Mouse (Mus musculus) CH12.LX (cell line): Measurements from ENCODE around the gene Itgal. TPM values are rescaled to one million over a fixed set of nuclear protein-coding genes. Genes with fewer than 3 reads are reported as not detected.
A peak's percentile ranks its signal among the peaks of the same experiment; 100 is the strongest.

ENCODE experiments used
- DNase-seq: peaks from one replicate; pipeline ENCODE4 v3.0.0-alpha.2; 2013; ENCODE audit errors: extremely low read depth
- H3K27ac ChIP-seq: 2 replicates; pipeline ENCODE4 v1.5.1; 2012; ENCODE audit warnings: low read depth, mild to moderate bottlenecking, control low read depth, moderate library complexity; ENCODE audit not compliant: insufficient read depth
- H3K27me3 ChIP-seq: replicated peaks from 2 replicates; pipeline ENCODE3; 2012; ENCODE audit warnings: inconsistent platforms
- H3K36me3 ChIP-seq, 2 experiments: replicated peaks in 1 of 2; 2 replicates each; pipeline versions ENCODE3 to v1.6.1; 2012; ENCODE audit warnings: inconsistent platforms in 1 of 2, low read length in 1 of 2, mild to moderate bottlenecking in 1 of 2, mixed read lengths in 1 of 2, moderate library complexity in 1 of 2; ENCODE audit not compliant: control insufficient read depth in 1 of 2, insufficient read depth in 1 of 2
- H3K4me1 ChIP-seq, 2 experiments: 2 replicates each; pipeline ENCODE4 v1.6.1; 2012; ENCODE audit warnings: inconsistent platforms in 1 of 2, moderate library complexity in 1 of 2; ENCODE audit not compliant: insufficient read depth in 2 of 2, control insufficient read depth in 1 of 2
- H3K4me2 ChIP-seq: 2 replicates; pipeline ENCODE4 v1.6.1; 2012; ENCODE audit warnings: low read depth, mild to moderate bottlenecking, control low read depth; ENCODE audit not compliant: poor library complexity, insufficient read depth, severe bottlenecking
- H3K4me3 ChIP-seq, 3 experiments: fragments of 150-350 bp in 1 of 3; sonication (generic) in 1 of 3; replicated peaks in 1 of 3; 2 replicates each; pipeline versions ENCODE3 to v1.5.1; 2011 to 2012; ENCODE audit warnings: low read depth in 2 of 3, low read length in 2 of 3, mild to moderate bottlenecking in 2 of 3, moderate library complexity in 2 of 3, control low read depth in 1 of 3, improper control_type of control experiment in 1 of 3, inconsistent platforms in 1 of 3, mixed read lengths in 1 of 3; ENCODE audit not compliant: poor library complexity in 1 of 3
- H3K79me2 ChIP-seq: replicated peaks from 2 replicates; pipeline ENCODE4 v1.6.1; 2012; ENCODE audit warnings: mild to moderate bottlenecking, moderate library complexity; ENCODE audit not compliant: control insufficient read depth, poor library complexity, insufficient read depth, severe bottlenecking; ENCODE audit errors: extremely low read depth
- H3K9ac ChIP-seq: 2 replicates; pipeline ENCODE4 v1.6.1; 2012; ENCODE audit warnings: low read depth, mild to moderate bottlenecking, control low read depth, moderate library complexity; ENCODE audit not compliant: insufficient read depth
- H3K9me3 ChIP-seq: replicated peaks from 2 replicates; pipeline ENCODE3; 2012; ENCODE audit warnings: low read length, inconsistent platforms, mixed read lengths
- CTCF ChIP-seq, 2 experiments: IDR thresholded peaks in 1 of 2; conservative IDR thresholded peaks in 1 of 2; 2 replicates each; pipeline ENCODE4 v1.5.1; 2011 to 2012; ENCODE audit warnings: low read depth in 2 of 2, low read length in 2 of 2, improper control_type of control experiment in 1 of 2, inconsistent platforms in 1 of 2, mild to moderate bottlenecking in 1 of 2, moderate library complexity in 1 of 2
- ELF1 ChIP-seq: IDR thresholded peaks from 2 replicates; pipeline ENCODE4 v1.6.1; 2014; ENCODE audit warnings: low read depth, mild to moderate bottlenecking, inconsistent platforms, low read length, improper control_type of control experiment
- EP300 ChIP-seq: IDR thresholded peaks from 2 replicates; pipeline ENCODE4 v1.6.1; 2011; ENCODE audit warnings: low read length, improper control_type of control experiment
- ETS1 ChIP-seq: conservative IDR thresholded peaks from 2 replicates; pipeline ENCODE4 v1.6.1; 2012; ENCODE audit warnings: low read depth, mild to moderate bottlenecking, inconsistent platforms, low read length, improper control_type of control experiment, moderate library complexity
- GABPA ChIP-seq: IDR thresholded peaks from 2 replicates; pipeline ENCODE4 v1.6.1; 2012; ENCODE audit warnings: low read depth, low read length, improper control_type of control experiment, inconsistent platforms; ENCODE audit not compliant: insufficient replicate concordance
- KAT2A ChIP-seq: IDR thresholded peaks from 2 replicates; pipeline ENCODE4 v1.6.1; 2012; ENCODE audit warnings: low read length, improper control_type of control experiment, inconsistent platforms; ENCODE audit not compliant: insufficient replicate concordance
- MYC ChIP-seq: IDR thresholded peaks from 2 replicates; pipeline ENCODE4 v1.6.1; 2011; ENCODE audit warnings: low read depth, mild to moderate bottlenecking, improper control_type of control experiment, low read length
- NELFE ChIP-seq: IDR thresholded peaks from 2 replicates; pipeline ENCODE4 v1.6.1; 2011; ENCODE audit warnings: low read depth, low read length, improper control_type of control experiment
- NRF1 ChIP-seq: IDR thresholded peaks from 2 replicates; pipeline ENCODE4 v1.6.1; 2014; ENCODE audit warnings: low read depth, mild to moderate bottlenecking, inconsistent platforms, low read length, improper control_type of control experiment, moderate library complexity
- PAX5 ChIP-seq: IDR thresholded peaks from 2 replicates; pipeline ENCODE4 v1.6.1; 2012; ENCODE audit warnings: low read length, inconsistent platforms, mixed read lengths
- POLR2A ChIP-seq: IDR thresholded peaks from 2 replicates; pipeline ENCODE4 v1.6.1; 2011; ENCODE audit warnings: low read depth, mild to moderate bottlenecking, improper control_type of control experiment, low read length
- RCOR1 ChIP-seq: conservative IDR thresholded peaks from 2 replicates; pipeline ENCODE4 v1.6.1; 2012; ENCODE audit warnings: low read depth, mild to moderate bottlenecking, inconsistent platforms, low read length, improper control_type of control experiment
- USF1 ChIP-seq: IDR thresholded peaks from 2 replicates; pipeline ENCODE4 v1.6.1; 2014; ENCODE audit warnings: low read depth, mild to moderate bottlenecking, inconsistent platforms, low read length, improper control_type of control experiment
- USF2 ChIP-seq: conservative IDR thresholded peaks from 2 replicates; pipeline ENCODE4 v1.6.1; 2011; ENCODE audit warnings: low read depth, low read length, improper control_type of control experiment
- ZC3H11A ChIP-seq: IDR thresholded peaks from 2 replicates; pipeline ENCODE4 v1.6.1; 2012; ENCODE audit warnings: low read depth, mild to moderate bottlenecking, inconsistent platforms, low read length, improper control_type of control experiment
- ZKSCAN1 ChIP-seq: IDR thresholded peaks from 2 replicates; pipeline ENCODE4 v1.6.1; 2012; ENCODE audit warnings: low read depth, inconsistent platforms, low read length, improper control_type of control experiment, borderline replicate concordance
- ZMIZ1 ChIP-seq: IDR thresholded peaks from 2 replicates; pipeline ENCODE4 v1.6.1; 2012; ENCODE audit warnings: low read depth, mild to moderate bottlenecking, inconsistent platforms, low read length, improper control_type of control experiment
- dilution Hi-C: fragments of 300-500 bp; cut with MboI; formaldehyde crosslinking; loops from 2 replicates; pipeline ENCODE4 v1.14.3; 2020; ENCODE audit warnings: low sequenced_read_pairs; ENCODE audit not compliant: extremely low pct_unique_long_range_greater_than_20kb, extremely low pct_ligation_motif_present
- in situ Hi-C: fragments of 300-500 bp; cut with MboI; formaldehyde crosslinking; loops from 3 replicates; pipeline ENCODE4 v1.14.3; 2019; ENCODE audit warnings: low sequenced_read_pairs, low pct_ligation_motif_present, low pct_unique_long_range_greater_than_20kb, mixed read lengths
- polyA plus RNA-seq: library from polyadenylated mRNA; unstranded; fragments of >175 nt; gene quantifications from 2 replicates; pipeline ENCODE4 v1.2.1, GENCODE M21; 2012; ENCODE audit warnings: low read depth; ENCODE audit not compliant: insufficient read length
- total RNA-seq, 2 experiments: library from RNA; depleted of rRNA; stranded (reverse); fragments of 300-350 nt in 1 of 2; fragments of >200 nt in 1 of 2; gene quantifications; 2 replicates each; pipeline ENCODE4 v1.2.3; 2012 to 2014

The Itgal gene
- total and polyA plus RNA-seq, 3 experiments: 43.9 to 177 (median 69.0) TPM

DNA sequence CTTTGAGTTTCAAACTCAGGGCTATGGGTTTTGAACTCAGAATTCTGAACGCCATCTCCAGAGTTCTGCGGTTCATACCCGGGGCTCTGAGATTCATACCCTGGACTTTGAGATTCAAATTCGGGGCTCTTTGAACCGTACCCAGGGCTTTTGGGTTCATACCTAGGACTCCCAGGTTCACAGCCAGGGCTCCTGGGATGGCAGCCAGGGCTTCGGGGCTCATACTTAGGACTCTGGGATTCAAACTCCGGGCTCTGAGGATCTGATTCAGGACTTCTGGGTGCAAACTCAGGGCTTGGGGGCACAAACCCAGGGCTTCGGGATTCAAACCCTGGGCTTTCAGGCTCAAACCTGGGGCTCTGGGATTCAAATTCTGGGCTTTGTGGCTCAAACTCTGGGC lies 48.3 kb downstream of the Itgal start:
- peak overlapping the region; percentile 93 for H3K9ac ChIP-seq
- peak overlapping the region in 1 of 3 experiments; percentile 84 for H3K4me3 ChIP-seq
- peaks cover 0 to 11% of the 10 kb centered on the region in 2 experiments; a peak in 2 of 4 replicates for H3K4me1 ChIP-seq
- H3K9me3 ChIP-seq: no peaks in the 10 kb centered on the region
- TF ChIP-seq MYC: no peak
- no peak for TF ChIP-seq EP300
- H3K27me3 ChIP-seq: peaks cover 7% of the 10 kb centered on the region
- H3K79me2 ChIP-seq: no peaks in the 10 kb centered on the region
- dilution Hi-C loops: no loop called here
- H3K36me3 ChIP-seq: peaks cover 10 to 24% of the 10 kb centered on the region in 2 experiments
- H3K4me2 ChIP-seq: peak overlapping the region; percentile 82
- no peak for DNase-seq
- no peak overlapping the region for H3K27ac ChIP-seq
- in situ Hi-C loops: no loop called here

DNA sequence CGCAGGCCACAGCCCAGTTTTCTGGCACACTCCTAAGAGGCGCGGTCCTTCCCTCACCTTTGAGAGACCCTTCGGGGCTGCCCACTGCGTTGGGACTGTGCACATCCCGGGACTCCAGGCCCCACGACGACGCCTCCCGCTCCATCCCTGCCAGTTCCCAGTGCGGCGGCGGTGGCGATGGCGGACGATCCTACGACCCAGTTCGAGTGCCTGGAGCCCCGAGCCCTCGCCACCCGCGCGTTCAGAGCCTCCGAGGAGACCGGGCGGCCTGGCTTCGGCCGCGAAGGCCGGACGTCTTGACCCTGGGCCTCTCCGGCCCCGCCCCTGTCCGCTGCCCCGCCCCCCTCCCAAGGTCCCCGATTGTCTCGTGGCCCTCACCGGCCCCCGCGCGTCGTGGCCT lies 49.0 kb downstream of the Itgal start:
- no peak overlapping the region; the same call in 1 of the 2 replicates for H3K27ac ChIP-seq
- peak overlapping the region; percentile 82 for H3K4me2 ChIP-seq
- peak overlapping the region; percentile 93 for H3K9ac ChIP-seq
- peak overlapping the region; percentile 69 to 84 (median 80) for H3K4me3 ChIP-seq
- H3K79me2 ChIP-seq: no peaks in the 10 kb centered on the region
- no peaks in the 10 kb centered on the region for H3K9me3 ChIP-seq
- no peak for TF ChIP-seq USF1
- no peak for TF ChIP-seq ZKSCAN1
- no peak for TF ChIP-seq EP300
- no peak for TF ChIP-seq RCOR1
- 0 out of 2 replicates have a peak, but pooled peaks have one; percentile 13 for TF ChIP-seq NELFE
- TF ChIP-seq GABPA: no peak
- no peak for TF ChIP-seq CTCF (conservative IDR thresholded peaks at IDR 0.05 in 1 of 2, IDR thresholded peaks at IDR 0.05 in 1 of 2; ENCODE audit: low read depth in 2 of 2, low read length in 2 of 2)
- no peak for TF ChIP-seq ZC3H11A
- no peak for TF ChIP-seq ETS1
- TF ChIP-seq USF2: no peak
- TF ChIP-seq POLR2A: peak; percentile 64
- TF ChIP-seq ZMIZ1: peak; percentile 53; the same call in 1 of the 2 replicates
- TF ChIP-seq ELF1: no peak
- TF ChIP-seq NRF1: no peak
- TF ChIP-seq KAT2A: no peak
- TF ChIP-seq PAX5: no peak
- in situ Hi-C loops: no loop called here
- H3K36me3 ChIP-seq: peaks cover 10 to 24% of the 10 kb centered on the region in 2 experiments
- no peak for DNase-seq
- H3K4me1 ChIP-seq: peaks cover 0 to 11% of the 10 kb centered on the region in 2 experiments; a peak in 2 of 4 replicates
- dilution Hi-C loops: no loop called here
- H3K27me3 ChIP-seq: peaks cover 8% of the 10 kb centered on the region
